Mouse (Mus musculus) testis, postnatal 14 days (tissue): ENCODE data around the gene Prokr1.
"Not testable (repeated sequence)": the region's sequence is repeated elsewhere in the genome, so short reads cannot be mapped to it uniquely, and the experiment has no call there.

Source experiments
- DNase-seq: peaks from one replicate; pipeline ENCODE4 v3.0.0; 2021; ENCODE audit warnings: low spot score

The Prokr1 gene

GRCm38 (mm10) chr6:87590394-87591281, at the start of gene Prokr1:
Prokr1 (minus strand) TSS chr6:87590743.
- DNase-seq: peak; percentile 22

GRCm38 (mm10) chr6:87638134-87638660, 47.7 kb upstream of the Prokr1 start:
- no peak for DNase-seq

GRCm38 (mm10) chr6:87632176-87632575, 41.6 kb upstream of the Prokr1 start:
- DNase-seq: no peak

- DNase-seq: not testable (repeated sequence)
These were observed 38.4 kb upstream of the Prokr1 start for GRCm38 (mm10) chr6:87628936-87629335.

- DNase-seq: no peak
These were observed 32.6 kb upstream of the Prokr1 start for GRCm38 (mm10) chr6:87623151-87623550.

- peak; percentile 43 for DNase-seq
These were observed 30.7 kb upstream of the Prokr1 start for GRCm38 (mm10) chr6:87621281-87621680.

GRCm38 (mm10) chr6:87618021-87618420, 27.5 kb upstream of the Prokr1 start:
- no peak for DNase-seq

- DNase-seq: no peak
These were observed 25.1 kb upstream of the Prokr1 start for GRCm38 (mm10) chr6:87615696-87616083.

- DNase-seq: peak; percentile 49
These were observed 24.5 kb upstream of the Prokr1 start for GRCm38 (mm10) chr6:87614794-87615695.

GRCm38 (mm10) chr6:87599825-87600224, 9.3 kb upstream of the Prokr1 start:
- DNase-seq: peak; percentile 45

GRCm38 (mm10) chr6:87597116-87597833, 6.7 kb upstream of the Prokr1 start:
- DNase-seq: no peak

- DNase-seq: no peak
These were observed 3.6 kb upstream of the Prokr1 start for GRCm38 (mm10) chr6:87594188-87594587.

- DNase-seq: no peak
These were observed 687 bp downstream of the Prokr1 start for GRCm38 (mm10) chr6:87589718-87590393.

- no peak for DNase-seq
These were observed 6.6 kb downstream of the Prokr1 start for GRCm38 (mm10) chr6:87583991-87584390.

GRCm38 (mm10) chr6:87583183-87583611, 7.3 kb downstream of the Prokr1 start:
- no peak for DNase-seq

GRCm38 (mm10) chr6:87582456-87582855, 8.1 kb downstream of the Prokr1 start:
- no peak for DNase-seq

GRCm38 (mm10) chr6:87581581-87581980, 9.0 kb downstream of the Prokr1 start:
- DNase-seq: no peak

- DNase-seq: no peak
These were observed 9.5 kb downstream of the Prokr1 start for GRCm38 (mm10) chr6:87581071-87581470.

- DNase-seq: no peak
These were observed 12.3 kb downstream of the Prokr1 start for GRCm38 (mm10) chr6:87578247-87578646.

- DNase-seq: no peak
These were observed 13.8 kb downstream of the Prokr1 start for GRCm38 (mm10) chr6:87576648-87577330.

- not testable (repeated sequence) for DNase-seq
These were observed 18.7 kb downstream of the Prokr1 start for GRCm38 (mm10) chr6:87571863-87572262.
